Mouse (Mus musculus): Measurements from ENCODE around the gene Afap1l2. TPM values are rescaled to one million over a fixed set of nuclear protein-coding genes. Genes with fewer than 3 reads are reported as not detected.

Gene Afap1l2
- polyA plus RNA-seq, 1 experiment from 2014 or later: 5.5 TPM

DNA sequence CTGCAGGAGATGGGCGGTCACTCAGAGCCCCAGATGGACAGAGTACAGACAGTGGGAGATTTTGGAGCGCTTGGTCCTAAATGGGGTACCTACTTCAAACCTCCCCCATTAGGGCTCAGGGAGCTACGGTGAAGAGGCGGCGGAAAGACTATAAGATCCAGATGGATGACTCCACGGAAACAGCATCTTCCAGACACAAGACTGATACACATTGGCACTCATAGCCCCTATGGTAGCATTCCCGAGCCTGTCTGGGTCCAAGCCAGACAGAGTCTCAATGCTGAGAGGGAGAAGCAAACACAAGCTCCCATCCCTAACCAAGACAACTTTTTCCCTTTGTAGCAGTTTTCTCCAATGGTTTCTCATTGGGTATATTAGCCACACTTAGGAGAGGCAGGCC, 57.2 kb downstream of the Afap1l2 start:
- no peak overlapping the region for H3K9ac ChIP-seq (replicated peaks; ENCODE audit: low read length)
- WGBS: 78% methylated on average over 7 of the region's 7 CpGs
- DNase-seq (ENCODE audit: low spot score): no peak

GRCm38 (mm10) chr19:56949868-56950267, 58.2 kb downstream of the Afap1l2 start:
- no peak overlapping the region for H3K9ac ChIP-seq (replicated peaks; ENCODE audit: low read length)
- ATAC-seq (replicated peaks; ENCODE audit: insufficient number of reproducible peaks, low FRiP score, low TSS enrichment, low read depth) (no peak), DNase-seq (ENCODE audit: low spot score) (no peak)
- no peaks in the 10 kb centered on the region for H3K36me3 ChIP-seq (replicated peaks; ENCODE audit: control insufficient read depth, insufficient read depth, low read depth, low read length)
- H3K4me3 ChIP-seq (ENCODE audit: low read depth, low read length): no peak overlapping the region
- no peaks in the 10 kb centered on the region for H3K27me3 ChIP-seq (ENCODE audit: control insufficient read depth, insufficient read depth, low read length)
- no peak overlapping the region for H3K4me2 ChIP-seq (ENCODE audit: low read depth, low read length)
- no peaks in the 10 kb centered on the region for H3K4me1 ChIP-seq (ENCODE audit: control insufficient read depth, insufficient read depth, low read length)
- 72% methylated on average over 8 of the region's 8 CpGs for WGBS
- no peak overlapping the region for H3K27ac ChIP-seq (replicated peaks; ENCODE audit: low read depth, low read length)
- no peaks in the 10 kb centered on the region for H3K9me3 ChIP-seq (replicated peaks; ENCODE audit: control insufficient read depth, low read length)

More for the DNA sequence above, 57.2 kb downstream of the Afap1l2 start:
- H3K4me3 ChIP-seq (ENCODE audit: low read depth, low read length): no peak overlapping the region
- H3K4me1 ChIP-seq (ENCODE audit: control insufficient read depth, insufficient read depth, low read length): no peaks in the 10 kb centered on the region
- ATAC-seq (replicated peaks; ENCODE audit: insufficient number of reproducible peaks, low FRiP score, low TSS enrichment, low read depth): no peak
- H3K27me3 ChIP-seq (ENCODE audit: control insufficient read depth, insufficient read depth, low read length): no peaks in the 10 kb centered on the region
- no peaks in the 10 kb centered on the region for H3K36me3 ChIP-seq (replicated peaks; ENCODE audit: control insufficient read depth, insufficient read depth, low read depth, low read length)
- H3K9me3 ChIP-seq (replicated peaks; ENCODE audit: control insufficient read depth, low read length): no peaks in the 10 kb centered on the region
- no peak overlapping the region for H3K4me2 ChIP-seq (ENCODE audit: low read depth, low read length)
- no peak overlapping the region for H3K27ac ChIP-seq (replicated peaks; ENCODE audit: low read depth, low read length)

GRCm38 (mm10) chr19:56947971-56948610, 59.9 kb downstream of the Afap1l2 start:
- no peaks in the 10 kb centered on the region for H3K27me3 ChIP-seq (ENCODE audit: control insufficient read depth, insufficient read depth, low read length)
- ATAC-seq (replicated peaks; ENCODE audit: insufficient number of reproducible peaks, low FRiP score, low TSS enrichment, low read depth) (no peak), DNase-seq (ENCODE audit: low spot score) (no peak)
- H3K4me2 ChIP-seq (ENCODE audit: low read depth, low read length): no peak overlapping the region
- no peak overlapping the region for H3K4me3 ChIP-seq (ENCODE audit: low read depth, low read length)
- no peak overlapping the region for H3K9ac ChIP-seq (replicated peaks; ENCODE audit: low read length)
- no peaks in the 10 kb centered on the region for H3K9me3 ChIP-seq (replicated peaks; ENCODE audit: control insufficient read depth, low read length)
- H3K36me3 ChIP-seq (replicated peaks; ENCODE audit: control insufficient read depth, insufficient read depth, low read depth, low read length): no peaks in the 10 kb centered on the region
- H3K4me1 ChIP-seq (ENCODE audit: control insufficient read depth, insufficient read depth, low read length): no peaks in the 10 kb centered on the region
- 68% methylated on average over 6 of the region's 6 CpGs for WGBS
- no peak overlapping the region for H3K27ac ChIP-seq (replicated peaks; ENCODE audit: low read depth, low read length)

DNA sequence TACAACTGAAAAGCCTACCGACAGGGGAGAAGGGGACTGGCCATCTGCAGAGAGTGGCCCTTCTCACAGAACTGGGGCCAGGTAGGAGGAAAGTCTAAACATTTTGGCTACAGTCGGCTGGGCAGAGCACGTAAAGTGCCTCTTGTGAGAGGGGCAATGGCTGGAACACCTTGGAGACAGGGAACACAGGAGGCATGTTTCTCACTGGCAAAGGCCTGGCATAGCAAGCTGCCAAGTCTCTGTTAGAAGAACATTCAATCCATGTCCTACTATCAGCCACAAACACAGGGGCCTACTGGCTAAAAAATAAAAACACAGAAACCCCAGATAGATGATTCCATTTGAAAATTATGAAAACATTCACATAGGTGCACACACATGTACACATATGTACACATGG, 61.3 kb downstream of the Afap1l2 start:
- ATAC-seq (replicated peaks; ENCODE audit: insufficient number of reproducible peaks, low FRiP score, low TSS enrichment, low read depth) (no peak), DNase-seq (ENCODE audit: low spot score) (no peak)
- WGBS: 92% methylated on average over 3 of the region's 3 CpGs
- Histone ChIP-seq H3K27ac (replicated peaks; ENCODE audit: low read depth, low read length) (no peak overlapping the region), H3K4me2 (ENCODE audit: low read depth, low read length) (no peak overlapping the region), H3K9ac (replicated peaks; ENCODE audit: low read length) (no peak overlapping the region), H3K27me3 (ENCODE audit: control insufficient read depth, insufficient read depth, low read length) (no peaks in the 10 kb centered on the region), H3K36me3 (replicated peaks; ENCODE audit: control insufficient read depth, insufficient read depth, low read depth, low read length) (no peaks in the 10 kb centered on the region), H3K9me3 (replicated peaks; ENCODE audit: control insufficient read depth, low read length) (no peaks in the 10 kb centered on the region), H3K4me3 (ENCODE audit: low read depth, low read length) (no peak overlapping the region), H3K4me1 (ENCODE audit: control insufficient read depth, insufficient read depth, low read length) (no peaks in the 10 kb centered on the region)

DNA sequence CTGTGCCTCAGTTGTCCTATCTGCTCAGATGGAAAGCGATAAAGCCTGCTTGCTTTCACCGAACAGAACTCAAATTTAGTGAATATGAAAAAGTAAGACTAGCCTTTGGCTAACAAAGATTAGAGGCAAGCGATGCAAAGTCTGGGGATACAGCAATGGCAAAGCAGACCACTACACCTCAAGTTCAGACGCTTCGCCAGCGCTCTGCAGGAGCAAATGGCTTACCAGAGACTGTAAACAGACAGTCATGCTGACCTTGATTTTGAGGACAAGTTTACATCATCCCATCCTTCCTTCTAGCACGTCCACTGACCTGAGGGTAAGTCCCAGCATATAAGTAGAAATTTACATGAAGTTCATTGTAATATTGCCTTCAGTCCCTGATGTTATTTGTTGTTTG, 61.8 kb downstream of the Afap1l2 start:
- Histone ChIP-seq H3K27me3 (ENCODE audit: control insufficient read depth, insufficient read depth, low read length) (no peaks in the 10 kb centered on the region), H3K27ac (replicated peaks; ENCODE audit: low read depth, low read length) (no peak overlapping the region), H3K4me2 (ENCODE audit: low read depth, low read length) (no peak overlapping the region), H3K4me1 (ENCODE audit: control insufficient read depth, insufficient read depth, low read length) (no peaks in the 10 kb centered on the region), H3K36me3 (replicated peaks; ENCODE audit: control insufficient read depth, insufficient read depth, low read depth, low read length) (no peaks in the 10 kb centered on the region), H3K4me3 (ENCODE audit: low read depth, low read length) (no peak overlapping the region), H3K9ac (replicated peaks; ENCODE audit: low read length) (no peak overlapping the region), H3K9me3 (replicated peaks; ENCODE audit: control insufficient read depth, low read length) (no peaks in the 10 kb centered on the region)
- WGBS: 92% methylated on average over 7 of the region's 7 CpGs
- ATAC-seq (replicated peaks; ENCODE audit: insufficient number of reproducible peaks, low FRiP score, low TSS enrichment, low read depth) (no peak), DNase-seq (ENCODE audit: low spot score) (no peak)

GRCm38 (mm10) chr19:56945621-56946020, 62.4 kb downstream of the Afap1l2 start:
- Histone ChIP-seq H3K27ac (replicated peaks; ENCODE audit: low read depth, low read length) (no peak overlapping the region), H3K4me3 (ENCODE audit: low read depth, low read length) (no peak overlapping the region), H3K9ac (replicated peaks; ENCODE audit: low read length) (no peak overlapping the region), H3K27me3 (ENCODE audit: control insufficient read depth, insufficient read depth, low read length) (no peaks in the 10 kb centered on the region), H3K36me3 (replicated peaks; ENCODE audit: control insufficient read depth, insufficient read depth, low read depth, low read length) (no peaks in the 10 kb centered on the region), H3K4me2 (ENCODE audit: low read depth, low read length) (no peak overlapping the region), H3K4me1 (ENCODE audit: control insufficient read depth, insufficient read depth, low read length) (no peaks in the 10 kb centered on the region), H3K9me3 (replicated peaks; ENCODE audit: control insufficient read depth, low read length) (no peaks in the 10 kb centered on the region)
- 83% methylated on average over 2 of the region's 2 CpGs for WGBS
- ATAC-seq (replicated peaks; ENCODE audit: insufficient number of reproducible peaks, low FRiP score, low TSS enrichment, low read depth) (no peak), DNase-seq (ENCODE audit: low spot score) (no peak)

DNA sequence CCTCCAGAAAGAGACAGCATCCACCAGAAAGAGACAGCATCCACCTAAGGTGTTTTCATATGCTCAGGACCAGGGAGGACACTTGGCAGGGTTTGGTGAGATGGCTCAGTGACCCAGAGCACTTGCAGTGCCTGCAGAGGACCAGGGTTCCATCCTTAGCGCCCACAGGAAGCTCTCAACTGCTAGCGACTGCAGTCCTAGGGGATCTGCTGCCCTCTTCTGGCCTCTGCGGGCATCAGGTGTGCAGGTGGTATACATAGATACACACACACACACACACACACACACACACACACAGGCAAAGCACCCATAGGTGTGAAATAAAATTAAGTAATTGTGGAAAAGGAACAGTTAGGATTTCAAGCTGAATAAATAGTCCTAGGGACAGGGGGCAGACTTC, 63.2 kb downstream of the Afap1l2 start:
- H3K36me3 ChIP-seq (replicated peaks; ENCODE audit: control insufficient read depth, insufficient read depth, low read depth, low read length): no peaks in the 10 kb centered on the region
- WGBS: 90% methylated on average over 3 of the region's 3 CpGs

DNA sequence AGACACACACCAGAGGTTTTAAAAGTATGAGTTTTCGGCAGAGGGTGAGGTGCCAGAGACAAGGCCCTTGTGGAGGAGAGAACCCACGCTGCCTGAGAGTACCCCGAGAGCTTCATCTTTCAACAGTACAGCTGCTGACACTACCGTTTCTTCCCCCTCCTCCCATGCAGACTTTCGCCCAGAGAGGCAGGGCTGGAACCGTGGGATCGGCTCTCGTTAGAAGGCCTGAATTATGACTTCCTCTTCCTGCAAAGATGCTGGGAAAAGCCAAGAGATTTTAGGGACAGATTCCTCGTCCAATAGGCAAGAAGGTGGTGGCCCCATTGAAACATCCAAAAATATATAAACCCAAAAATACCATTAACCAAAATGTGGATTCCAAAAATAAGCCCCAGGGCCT, 63.8 kb downstream of the Afap1l2 start:
- Histone ChIP-seq H3K4me1 (ENCODE audit: control insufficient read depth, insufficient read depth, low read length) (no peaks in the 10 kb centered on the region), H3K4me3 (ENCODE audit: low read depth, low read length) (no peak overlapping the region), H3K27me3 (ENCODE audit: control insufficient read depth, insufficient read depth, low read length) (no peaks in the 10 kb centered on the region), H3K9me3 (replicated peaks; ENCODE audit: control insufficient read depth, low read length) (no peaks in the 10 kb centered on the region), H3K9ac (replicated peaks; ENCODE audit: low read length) (no peak overlapping the region), H3K4me2 (ENCODE audit: low read depth, low read length) (no peak overlapping the region), H3K27ac (replicated peaks; ENCODE audit: low read depth, low read length) (no peak overlapping the region), H3K36me3 (replicated peaks; ENCODE audit: control insufficient read depth, insufficient read depth, low read depth, low read length) (no peaks in the 10 kb centered on the region)
- no peak for DNase-seq (ENCODE audit: low spot score)
- WGBS: 77% methylated on average over 9 of the region's 9 CpGs
- no peak for ATAC-seq (replicated peaks; ENCODE audit: insufficient number of reproducible peaks, low FRiP score, low TSS enrichment, low read depth)

More for the DNA sequence above, 63.2 kb downstream of the Afap1l2 start:
- Histone ChIP-seq H3K27ac (replicated peaks; ENCODE audit: low read depth, low read length) (no peak overlapping the region), H3K27me3 (ENCODE audit: control insufficient read depth, insufficient read depth, low read length) (no peaks in the 10 kb centered on the region), H3K4me3 (ENCODE audit: low read depth, low read length) (no peak overlapping the region), H3K4me2 (ENCODE audit: low read depth, low read length) (no peak overlapping the region), H3K9me3 (replicated peaks; ENCODE audit: control insufficient read depth, low read length) (no peaks in the 10 kb centered on the region), H3K9ac (replicated peaks; ENCODE audit: low read length) (no peak overlapping the region), H3K4me1 (ENCODE audit: control insufficient read depth, insufficient read depth, low read length) (no peaks in the 10 kb centered on the region)
- no peak for DNase-seq (ENCODE audit: low spot score)
- ATAC-seq (replicated peaks; ENCODE audit: insufficient number of reproducible peaks, low FRiP score, low TSS enrichment, low read depth): no peak
